In the genomic region with DNA sequence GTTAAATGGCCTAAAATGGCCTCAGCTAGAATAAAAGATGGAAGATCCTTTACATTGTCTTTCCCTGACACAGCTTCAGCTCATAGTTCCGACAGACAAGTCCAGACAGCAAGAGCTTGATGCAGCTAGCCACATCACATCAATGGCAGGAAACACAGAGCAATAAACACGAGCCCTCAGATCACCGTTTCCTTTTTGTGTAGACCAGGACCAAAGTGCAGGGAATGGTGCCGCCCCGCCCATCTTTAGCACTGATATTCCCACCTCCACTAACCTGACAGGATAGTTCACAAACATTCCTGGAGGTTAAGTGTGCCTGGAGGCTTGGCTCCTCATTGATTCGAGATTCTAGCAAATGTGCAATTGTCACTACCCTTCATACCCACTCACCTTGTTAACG, we compare ENCODE assay signal across 21 mouse cellular contexts.
A peak's percentile ranks its signal among the peaks of the same experiment; 100 is the strongest.
DNase-seq lines count a peak whose midpoint lies in the region; ATAC-seq lines count a peak whose summit lies in the region.
"Had no signal": no experiment of that assay in that cellular context is flagged by ENCODE, and none has a peak within 500 bp of the region (broad histone marks: within the 10 kb centered on the region; RNA-seq: fewer than 3 reads in every experiment).

No protein-coding gene starts in this region.

- peaks cover 52% of the 10 kb centered on the region for H3K4me1 ChIP-seq in megakaryocyte, embryonic 14.5 days
- H3K4me1 ChIP-seq in midbrain, embryonic 14.5 days (ENCODE audit: control insufficient read depth, insufficient read depth, low read length), result no peaks in the 10 kb centered on the region
- H3K4me1 ChIP-seq: embryonic facial prominence, embryonic 13.5 days; forebrain, embryonic 13.5 days; heart, embryonic 10.5 days; hindbrain, embryonic 13.5 days had no signal

- H3K9ac ChIP-seq in midbrain, embryonic 14.5 days (replicated peaks; ENCODE audit: low read length), result no peak overlapping the region
- H3K9ac ChIP-seq: embryonic facial prominence, embryonic 13.5 days; forebrain, embryonic 13.5 days; forebrain, postnatal 0 days; hindbrain, embryonic 13.5 days had no signal

- H3K9me3 ChIP-seq in megakaryocyte, embryonic 14.5 days, result no peaks in the 10 kb centered on the region
- no peaks in the 10 kb centered on the region for H3K9me3 ChIP-seq in midbrain, embryonic 14.5 days (ENCODE audit: control insufficient read depth, low read length)
- H3K9me3 ChIP-seq: embryonic facial prominence, embryonic 13.5 days; forebrain, embryonic 13.5 days; heart, embryonic 10.5 days; hindbrain, embryonic 13.5 days had no signal

- peak; percentile 39 for DNase-seq in large intestine, adult 2 months (ENCODE audit: low read depth, low spot score)
- no peak for DNase-seq in midbrain, embryonic 14.5 days
- no peak for DNase-seq in lung, postnatal 25 days (ENCODE audit: low spot score)
- no peak for DNase-seq in lung, adult 18-20 months
- DNase-seq: adrenal gland, adult 8-10 months; adrenal gland, postnatal 36 days; cerebellum, adult 11-12 months; cerebellum, adult 9-10 months; cerebellum, postnatal 25 days; forebrain, postnatal 0 days; gastrocnemius, postnatal 14 days; heart, adult 18-20 months; heart, postnatal 10 days had no signal

- no peak overlapping the region for H3K4me2 ChIP-seq in midbrain, embryonic 14.5 days (ENCODE audit: low read length)
- H3K4me2 ChIP-seq: embryonic facial prominence, embryonic 13.5 days; forebrain, embryonic 13.5 days; hindbrain, embryonic 13.5 days had no signal

- ATAC-seq in megakaryocyte, adult 5-6 weeks (ENCODE audit: poor library complexity, severe bottlenecking), result no peak
- ATAC-seq in inflammation-experienced regulatory T-cells, adult 6 months, result peak; percentile 20
- no peak for ATAC-seq in midbrain, embryonic 14.5 days (ENCODE audit: low FRiP score, low TSS enrichment)
- ATAC-seq: forebrain, embryonic 13.5 days; forebrain, postnatal 0 days; hindbrain, postnatal 0 days had no signal

- H3K27me3 ChIP-seq in megakaryocyte, embryonic 14.5 days (replicated peaks), result no peaks in the 10 kb centered on the region
- H3K27me3 ChIP-seq in midbrain, embryonic 14.5 days (ENCODE audit: control insufficient read depth, insufficient read depth, low read length), result no peaks in the 10 kb centered on the region
- H3K27me3 ChIP-seq: embryonic facial prominence, embryonic 13.5 days; forebrain, embryonic 13.5 days; hindbrain, embryonic 13.5 days had no signal

- H3K36me3 ChIP-seq in megakaryocyte, embryonic 14.5 days (replicated peaks; ENCODE audit: low read length), result no peaks in the 10 kb centered on the region
- no peaks in the 10 kb centered on the region for H3K36me3 ChIP-seq in midbrain, embryonic 14.5 days (ENCODE audit: control insufficient read depth, insufficient read depth, low read length)
- H3K36me3 ChIP-seq: embryonic facial prominence, embryonic 13.5 days; heart, embryonic 10.5 days; hindbrain, embryonic 13.5 days had no signal

- no peak overlapping the region for H3K27ac ChIP-seq in midbrain, embryonic 14.5 days (replicated peaks; ENCODE audit: low read depth, low read length)
- H3K27ac ChIP-seq: embryonic facial prominence, embryonic 13.5 days; forebrain, embryonic 13.5 days; heart, embryonic 10.5 days; hindbrain, embryonic 13.5 days; hindbrain, postnatal 0 days had no signal

- 12% methylated on average over 7 of the region's 7 CpGs for WGBS in large intestine, adult 2 months
- WGBS in midbrain, embryonic 14.5 days, result 88% methylated on average over 7 of the region's 7 CpGs

- peak overlapping the region; percentile 46 for H3K4me3 ChIP-seq in megakaryocyte, embryonic 14.5 days (replicated peaks)
- H3K4me3 ChIP-seq in midbrain, embryonic 14.5 days (replicated peaks; ENCODE audit: low read depth, low read length), result no peak overlapping the region
- H3K4me3 ChIP-seq: embryonic facial prominence, embryonic 13.5 days; forebrain, embryonic 13.5 days; heart, embryonic 10.5 days; hindbrain, embryonic 13.5 days had no signal
